Mouse (Mus musculus): ENCODE data around the gene Abcb9.

The Abcb9 gene

GRCm38 (mm10) chr5:124030386-124031067 is 65.1 kb downstream of the Abcb9 start:
- no peak for DNase-seq

- no peak for DNase-seq
Measured at GRCm38 (mm10) chr5:124029220-124030035, 66.2 kb downstream of the Abcb9 start.

GRCm38 (mm10) chr5:124028680-124029079 is 66.9 kb downstream of the Abcb9 start:
- no peak for DNase-seq

DNA sequence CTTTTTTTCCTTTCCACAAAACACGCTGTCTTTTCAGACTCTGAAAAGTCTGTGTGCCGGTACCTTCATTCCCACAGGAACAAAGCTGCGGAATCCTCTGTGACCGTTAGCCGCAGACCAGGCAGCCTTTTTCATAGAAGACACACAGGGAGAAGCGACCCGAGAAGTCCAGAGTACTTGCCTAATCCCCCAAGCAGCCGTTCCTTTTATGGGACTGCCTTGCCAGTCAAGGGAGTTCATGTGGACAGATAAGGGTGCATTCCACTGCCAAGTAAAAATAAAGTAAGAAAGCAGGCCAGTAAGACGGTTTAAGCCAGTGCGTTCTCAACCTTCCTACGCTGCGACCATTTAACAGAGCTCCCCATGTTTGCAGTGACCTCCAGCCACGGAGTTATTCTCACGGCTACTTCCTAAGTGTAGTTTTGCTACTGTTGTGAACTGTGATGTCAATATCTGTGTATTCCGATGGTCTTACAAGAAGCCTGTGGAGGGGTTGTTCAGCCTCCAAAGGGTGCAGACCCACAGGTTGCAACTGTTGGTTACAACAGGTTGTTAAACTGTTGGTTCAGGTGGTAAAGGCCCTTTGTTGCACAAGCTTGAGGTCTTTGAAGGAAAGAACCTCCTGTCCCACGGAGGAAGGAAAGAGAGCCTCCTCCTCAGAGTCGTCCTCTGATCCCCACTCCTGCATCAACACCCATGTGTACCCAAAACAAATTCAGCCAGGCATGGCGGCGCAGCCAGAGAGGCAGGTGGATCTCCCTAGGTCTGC is 67.7 kb downstream of the Abcb9 start:
- DNase-seq: no peak

- DNase-seq: no peak
Measured at GRCm38 (mm10) chr5:124026568-124026967, 69.0 kb downstream of the Abcb9 start.

DNA sequence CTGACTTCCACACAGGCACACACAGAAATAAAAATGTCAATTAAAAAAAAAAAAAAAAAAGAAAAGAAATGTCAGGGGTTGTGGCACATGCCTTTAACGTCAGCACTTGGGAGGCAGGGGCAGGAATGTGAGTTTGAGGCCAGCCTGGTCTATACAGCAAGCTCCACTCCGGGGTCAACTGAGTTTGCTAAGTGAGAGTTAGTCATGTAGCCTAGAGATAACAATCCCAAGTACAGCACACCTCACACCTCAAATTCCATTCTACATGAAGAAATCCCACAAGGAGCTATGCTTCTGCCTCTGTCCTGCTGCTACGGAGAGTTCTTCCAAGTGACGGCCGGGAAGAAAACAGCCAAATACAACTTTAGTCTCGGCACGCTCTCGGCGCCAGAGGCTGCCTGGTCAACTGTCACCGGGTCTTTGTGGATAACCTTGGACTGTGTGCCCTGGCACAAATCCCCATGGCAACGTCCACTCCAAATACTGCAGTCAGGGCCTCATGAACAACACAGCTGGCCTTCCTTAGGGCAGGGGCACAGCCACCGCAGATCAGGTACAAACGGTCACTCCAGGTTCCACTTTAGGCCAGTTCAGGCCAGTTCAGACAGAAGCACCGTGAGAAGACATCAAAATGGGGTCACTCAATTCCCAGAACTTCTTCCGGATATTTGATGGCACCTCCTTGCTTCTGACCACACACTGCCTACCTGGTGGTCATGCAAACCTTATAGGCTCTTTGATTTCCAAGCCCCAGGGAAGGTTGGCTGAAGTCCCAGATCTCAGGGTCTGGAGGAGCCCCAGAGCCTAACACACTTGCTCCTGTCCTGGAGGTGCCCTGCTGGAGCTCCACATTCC is 69.8 kb downstream of the Abcb9 start:
- no peak for DNase-seq

DNA sequence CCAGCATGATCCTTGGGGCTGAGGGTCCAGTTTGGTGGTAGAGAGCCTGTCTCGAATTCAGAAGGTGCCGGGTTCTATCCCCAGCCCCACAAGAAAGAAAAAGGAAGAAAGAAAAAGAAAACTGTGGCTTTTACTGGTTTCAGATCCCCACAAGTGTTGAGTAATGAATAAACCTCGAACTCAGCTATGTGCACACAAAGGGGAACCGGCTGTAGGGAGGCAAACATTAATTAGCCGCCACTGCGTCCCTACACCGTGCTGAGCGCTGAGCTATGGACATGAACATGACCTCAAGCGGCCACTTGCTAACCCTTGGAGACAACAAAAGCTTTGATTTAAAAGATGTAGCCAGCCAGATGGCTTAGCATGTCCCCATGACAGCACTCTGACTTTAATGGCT is 70.5 kb downstream of the Abcb9 start:
- no peak for DNase-seq

DNA sequence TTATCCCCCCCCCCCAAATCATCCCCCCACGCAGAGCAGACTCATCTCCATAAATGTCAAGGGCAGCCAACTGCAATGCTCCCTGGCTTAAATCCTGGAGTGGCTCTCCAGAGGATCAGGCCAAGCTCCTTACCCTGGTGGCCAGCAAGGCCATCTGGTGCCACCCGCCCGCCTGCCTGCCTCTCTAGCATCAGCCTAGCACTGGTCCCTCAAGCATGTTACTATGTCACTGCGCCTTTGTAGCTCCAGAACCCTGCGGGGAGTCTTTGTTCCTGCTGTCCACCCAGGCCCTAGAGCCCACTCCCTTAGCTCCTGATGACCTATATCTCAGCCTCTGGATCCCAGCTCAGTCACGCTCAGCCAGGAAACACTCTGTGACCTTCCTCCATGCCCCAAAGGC is 70.9 kb downstream of the Abcb9 start:
- DNase-seq: no peak

- no peak for DNase-seq
Measured at GRCm38 (mm10) chr5:124022365-124022764, 73.2 kb downstream of the Abcb9 start.

GRCm38 (mm10) chr5:124021701-124022100 is 73.9 kb downstream of the Abcb9 start:
- no peak for DNase-seq

DNA sequence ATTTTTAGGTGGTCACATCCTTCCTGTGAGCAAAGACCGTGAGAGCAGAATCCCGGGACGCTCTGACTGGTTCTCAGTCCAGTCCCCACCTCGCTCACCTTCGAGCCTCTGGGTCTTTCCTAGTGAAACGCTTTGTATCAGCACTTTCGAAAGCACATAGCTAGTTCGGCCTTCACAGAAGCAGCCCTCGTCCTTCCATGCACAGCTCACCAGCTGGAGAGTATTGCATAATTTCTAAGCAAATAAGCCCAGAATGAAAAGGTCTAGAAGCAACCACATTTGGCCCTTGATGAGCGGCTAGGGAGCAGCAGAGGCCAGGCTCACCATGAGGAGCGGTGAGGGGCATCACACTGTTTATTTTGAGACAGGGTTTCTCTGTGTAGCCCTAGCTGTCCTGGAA is 74.5 kb downstream of the Abcb9 start:
- DNase-seq: peak; percentile 4

- peak; percentile 85 for DNase-seq
Measured at GRCm38 (mm10) chr5:124019348-124020216, 76.0 kb downstream of the Abcb9 start.

GRCm38 (mm10) chr5:124018651-124019050 is 76.9 kb downstream of the Abcb9 start:
- no peak for DNase-seq

DNA sequence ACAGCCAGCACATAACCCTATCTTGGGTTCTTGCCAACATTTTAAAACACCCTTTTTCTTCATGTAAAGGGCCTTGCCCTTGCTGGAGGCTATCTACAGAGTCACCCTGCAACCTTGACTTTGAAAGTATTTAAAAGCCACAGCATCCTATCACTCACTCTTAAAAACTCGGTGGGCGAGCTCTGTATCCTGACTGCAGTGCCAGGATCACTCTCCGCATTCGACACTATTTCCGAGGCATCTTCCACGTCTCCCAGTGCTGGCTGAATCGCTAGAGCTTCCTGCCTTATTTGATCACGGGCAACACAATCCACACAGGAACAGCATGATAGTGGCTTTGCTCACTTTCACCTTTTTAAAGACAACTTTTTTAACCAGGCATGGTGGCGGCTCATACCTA is 77.7 kb downstream of the Abcb9 start:
- DNase-seq: no peak

DNA sequence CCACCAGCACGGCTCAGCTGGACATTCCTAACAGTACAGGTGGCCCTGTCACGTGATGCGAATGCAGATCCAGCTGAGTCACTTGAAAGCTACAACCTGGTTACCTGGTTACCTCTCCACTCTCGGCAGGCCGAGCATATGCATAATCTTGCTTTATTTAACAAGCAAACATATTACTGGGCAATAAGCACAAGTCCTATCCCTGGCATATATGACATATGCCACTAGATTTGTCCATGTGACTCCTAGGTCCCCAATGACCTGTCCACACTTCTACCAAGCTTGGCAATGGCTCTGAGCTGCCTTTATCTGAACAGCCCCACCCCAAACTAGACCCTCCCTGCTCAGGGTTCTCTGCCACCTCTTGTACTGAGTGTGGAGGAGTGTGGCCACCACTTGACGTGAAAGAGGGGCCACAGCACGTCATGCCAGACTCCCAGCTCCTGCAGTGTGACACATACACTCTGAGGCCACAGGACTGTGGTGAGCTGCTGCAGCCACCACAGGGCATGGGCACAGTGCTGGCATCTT is 79.2 kb downstream of the Abcb9 start:
- no peak for DNase-seq

- no peak for DNase-seq
Measured at GRCm38 (mm10) chr5:124015727-124016126, 79.9 kb downstream of the Abcb9 start.

- DNase-seq: no peak
Measured at GRCm38 (mm10) chr5:124014791-124015251, 80.8 kb downstream of the Abcb9 start.

- DNase-seq: no peak
Measured at GRCm38 (mm10) chr5:124014180-124014579, 81.4 kb downstream of the Abcb9 start.

DNA sequence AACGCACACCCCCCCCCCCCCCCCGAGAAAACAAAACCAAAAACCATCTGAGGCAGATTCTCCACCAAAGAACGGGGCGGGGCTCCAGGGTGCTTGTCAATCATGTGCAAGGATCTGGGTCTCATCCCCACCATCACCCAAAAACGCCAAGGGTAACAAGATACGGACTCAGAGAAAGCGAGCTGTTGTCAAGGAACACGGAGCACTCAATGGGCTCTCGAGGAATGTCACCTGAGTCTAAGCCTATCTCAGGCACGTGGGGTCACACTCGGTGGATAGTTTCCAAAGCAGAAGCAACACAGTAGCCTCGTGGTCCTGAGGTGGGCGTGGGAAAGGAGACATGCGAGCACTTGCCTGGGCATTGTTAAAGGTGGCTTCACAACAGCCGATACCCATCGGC is 81.9 kb downstream of the Abcb9 start:
- no peak for DNase-seq

- no peak for DNase-seq
Measured at GRCm38 (mm10) chr5:124012885-124013284, 82.7 kb downstream of the Abcb9 start.

- no peak for DNase-seq
Measured at GRCm38 (mm10) chr5:124011927-124012326, 83.7 kb downstream of the Abcb9 start.

Data from right cerebral cortex, postnatal 25 days (tissue).